Mouse (Mus musculus): ENCODE data around the gene Cnr2. TPM values are rescaled to one million over a fixed set of nuclear protein-coding genes. Genes with fewer than 3 reads are reported as not detected.

Cnr2 gene
- total RNA-seq, 4 experiments from 2014 or later: 2.2 to 3.6 (median 2.8) TPM

- DNase-seq: peak; percentile 20
Observed at GRCm38 (mm10) chr4:135967086-135967760, 72.0 kb downstream of the Cnr2 start.

- DNase-seq: peak; percentile 12
Observed at GRCm38 (mm10) chr4:135968271-135968869, 73.2 kb downstream of the Cnr2 start.

- peak; percentile 10 for DNase-seq
Observed at GRCm38 (mm10) chr4:135969070-135969750, 74.0 kb downstream of the Cnr2 start.

Other genes starting within 250 kb of the Cnr2 start
- gene Ifnlr1, start 209.1 kb upstream of the Cnr2 start, total RNA-seq (2022): under 1 TPM in 3 of 4 experiments, not detected in 1; 0.17 to 0.22 (median 0.18) TPM
- 1 to 10 TPM in 2 of 4 experiments, under 1 TPM in 1, not detected in 1; 0.35 to 2.5 (median 1.1) TPM for gene Il22ra1, start 167.2 kb upstream of the Cnr2 start, total RNA-seq (2022)
- gene Myom3, start 135.7 kb upstream of the Cnr2 start, total RNA-seq (2022): under 1 TPM; 0.12 to 0.52 (median 0.22) TPM
- gene Srsf10, start 39.6 kb upstream of the Cnr2 start, total RNA-seq (2022): 100 to 1,000 TPM in 2 of 4 experiments, 10 to 100 TPM in 2; 93.3 to 127 (median 104) TPM
- gene Pnrc2, start 21.5 kb upstream of the Cnr2 start, total RNA-seq (2022): 100 to 1,000 TPM; 106 to 163 (median 148) TPM
- gene Fuca1, start 25.3 kb downstream of the Cnr2 start, total RNA-seq (2022): 100 to 1,000 TPM in 3 of 4 experiments, 10 to 100 TPM in 1; 83.5 to 119 (median 106) TPM
- gene Hmgcl, start 51.1 kb downstream of the Cnr2 start, total RNA-seq (2022): 10 to 100 TPM; 51.7 to 68.6 (median 62.8) TPM
- gene Gale, start 68.3 kb downstream of the Cnr2 start, total RNA-seq (2022): 10 to 100 TPM; 12.5 to 23.3 (median 22.5) TPM
- 10 to 100 TPM; 79.7 to 84.5 (median 81.6) TPM for gene Lypla2, start 77.2 kb downstream of the Cnr2 start, total RNA-seq (2022)
- 10 to 100 TPM; 31.8 to 51.8 (median 40.4) TPM for gene Pithd1, start 91.9 kb downstream of the Cnr2 start, total RNA-seq (2022)
- gene Eloa, start 126.4 kb downstream of the Cnr2 start, total RNA-seq (2022): 10 to 100 TPM; 38.6 to 44.8 (median 43.9) TPM
- gene Rpl11, start 158.0 kb downstream of the Cnr2 start, total RNA-seq (2022): 100 to 1,000 TPM; 326 to 545 (median 424) TPM
- gene Id3, start 248.1 kb downstream of the Cnr2 start, total RNA-seq (2022): 10 to 100 TPM; 58.3 to 76.8 (median 73.8) TPM

Measured in adrenal gland, adult 8-10 months (tissue).